Mouse (Mus musculus) NIH3T3 (cell line): ENCODE measurements around the gene Isg20l2.
A peak's percentile ranks its signal among the peaks of the same experiment; 100 is the strongest.

Experiments used
- DNase-seq: peaks from one replicate; pipeline ENCODE4 v3.0.0-alpha.2; 2012; ENCODE audit warnings: low read depth

Gene Isg20l2

DNA sequence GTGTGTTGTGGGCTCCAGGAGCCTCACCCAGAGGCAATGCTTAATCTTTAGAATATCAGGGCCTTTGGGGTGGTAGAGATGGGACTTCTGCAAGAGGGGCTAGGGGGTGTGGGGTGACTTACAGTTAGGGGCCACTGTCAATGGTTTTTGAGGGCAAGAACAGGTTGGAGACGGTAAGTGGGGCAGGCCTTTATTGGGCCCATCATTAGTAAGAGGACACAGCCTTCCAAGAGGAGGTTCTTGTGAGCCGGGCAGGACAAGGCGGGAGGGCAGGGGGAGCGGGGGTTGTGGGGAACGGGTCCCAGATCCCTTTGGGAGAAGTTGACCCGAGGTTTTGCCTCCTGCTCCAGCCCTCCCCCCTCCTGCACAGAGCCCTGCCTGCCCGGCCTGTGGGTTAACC is 16.6 kb upstream of the Isg20l2 start:
- DNase-seq = no peak

DNA sequence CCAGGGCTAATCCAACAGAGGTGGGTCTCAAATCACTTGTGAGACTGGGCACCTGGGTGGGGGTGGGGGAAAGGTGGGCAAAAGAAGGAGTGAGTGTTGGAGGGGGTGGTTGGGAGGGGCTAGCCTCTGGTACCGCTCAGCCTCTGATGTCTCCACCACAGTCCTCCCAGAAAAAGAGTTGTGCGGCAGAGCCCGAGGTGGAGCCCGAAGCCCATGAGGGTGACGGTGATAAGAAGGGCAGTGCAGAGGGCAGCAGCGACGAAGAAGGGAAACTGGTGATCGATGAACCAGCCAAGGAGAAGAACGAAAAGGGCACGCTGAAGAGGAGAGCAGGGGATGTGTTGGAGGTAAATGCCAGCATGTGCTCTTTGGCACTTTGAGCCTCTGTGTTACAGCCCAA is 16.2 kb upstream of the Isg20l2 start:
- no peak for DNase-seq

GRCm38 (mm10) chr3:87916990-87917389 is 13.1 kb upstream of the Isg20l2 start:
- DNase-seq = peak; percentile 36

GRCm38 (mm10) chr3:87918551-87918950 is 11.6 kb upstream of the Isg20l2 start:
- DNase-seq = no peak

- DNase-seq = peak; percentile 87
These were observed 10.6 kb upstream of the Isg20l2 start, which contains the start of gene Mrpl24 for GRCm38 (mm10) chr3:87919336-87920108. TSS of gene Mrpl24 (plus strand) at chr3:87919506.

GRCm38 (mm10) chr3:87920270-87920943 is 9.7 kb upstream of the Isg20l2 start:
- DNase-seq = no peak

DNA sequence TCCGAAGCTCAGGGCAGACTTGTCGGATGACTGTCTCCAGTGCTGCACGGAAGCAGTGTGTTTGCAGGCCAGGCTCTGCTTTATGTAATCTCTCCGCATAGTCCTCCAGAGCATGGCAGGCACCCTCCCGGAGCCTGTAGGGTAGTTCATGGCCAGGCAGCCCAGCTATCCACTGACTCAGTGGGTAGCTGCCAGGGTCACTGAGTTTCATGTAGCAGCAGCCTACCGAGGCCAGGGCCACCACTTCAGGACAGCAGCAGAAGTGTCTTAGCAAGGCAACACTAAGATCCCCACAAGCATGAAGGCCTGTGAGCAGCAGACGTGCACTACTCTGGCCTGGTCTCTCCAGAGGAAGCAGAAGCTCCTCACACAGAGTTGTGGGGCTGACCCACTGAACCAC is 5.1 kb upstream of the Isg20l2 start:
- DNase-seq = no peak

DNA sequence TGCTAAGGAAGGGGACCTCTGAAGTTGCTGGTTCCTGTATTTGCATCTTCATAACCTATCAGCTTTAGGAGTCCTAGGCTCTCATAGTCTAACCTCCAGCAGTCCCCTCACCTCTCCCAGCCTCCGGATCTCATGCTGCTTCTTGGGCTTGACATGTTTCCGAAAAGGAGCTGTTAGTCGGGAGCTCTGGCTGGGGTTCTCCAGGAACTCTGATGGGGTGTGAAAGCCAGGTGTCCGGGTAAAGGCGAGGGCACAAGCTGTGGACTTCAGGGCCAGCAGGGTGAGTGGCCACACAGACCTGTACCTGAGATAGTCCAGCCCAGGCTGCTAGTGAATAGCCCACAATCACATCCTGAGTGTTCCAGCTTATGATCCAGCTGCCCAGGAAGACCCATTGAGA is 2.7 kb upstream of the Isg20l2 start:
- DNase-seq = no peak

DNA sequence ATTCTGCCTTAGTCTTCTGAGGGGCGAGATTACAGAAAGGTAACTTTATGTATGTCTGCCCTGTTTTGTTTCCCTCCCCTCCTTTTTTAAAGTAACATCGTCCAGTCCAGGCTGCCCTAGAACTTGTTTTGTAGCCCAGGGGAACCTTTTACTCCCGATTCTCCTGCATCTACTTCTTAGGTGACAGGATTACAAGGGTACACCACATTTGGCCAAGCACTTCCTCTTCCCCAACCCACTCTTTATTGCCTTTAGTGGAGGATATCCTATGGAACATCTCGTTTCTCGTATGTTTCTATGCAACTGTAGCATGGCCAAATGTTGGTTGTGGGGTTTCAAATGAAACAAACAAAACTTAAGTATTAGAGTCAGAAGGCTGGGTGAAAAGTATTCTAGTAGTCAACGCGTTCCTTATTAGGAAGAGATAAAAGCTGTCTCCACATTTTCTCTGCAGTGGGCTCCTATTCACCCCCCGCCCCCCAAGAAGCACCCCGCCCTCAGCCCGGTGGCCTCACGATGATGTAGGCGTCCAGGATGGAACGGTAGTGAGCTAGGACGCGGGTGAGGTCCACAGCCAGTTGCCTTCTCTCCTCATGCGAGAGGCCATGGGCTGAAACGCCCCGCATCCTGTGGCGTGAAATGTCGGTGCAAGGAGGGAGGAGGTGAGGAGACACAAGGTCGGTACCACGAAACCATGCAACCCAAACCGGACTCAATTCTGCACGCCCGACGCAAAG is 605 bp upstream of the Isg20l2 start:
- no peak for DNase-seq

DNA sequence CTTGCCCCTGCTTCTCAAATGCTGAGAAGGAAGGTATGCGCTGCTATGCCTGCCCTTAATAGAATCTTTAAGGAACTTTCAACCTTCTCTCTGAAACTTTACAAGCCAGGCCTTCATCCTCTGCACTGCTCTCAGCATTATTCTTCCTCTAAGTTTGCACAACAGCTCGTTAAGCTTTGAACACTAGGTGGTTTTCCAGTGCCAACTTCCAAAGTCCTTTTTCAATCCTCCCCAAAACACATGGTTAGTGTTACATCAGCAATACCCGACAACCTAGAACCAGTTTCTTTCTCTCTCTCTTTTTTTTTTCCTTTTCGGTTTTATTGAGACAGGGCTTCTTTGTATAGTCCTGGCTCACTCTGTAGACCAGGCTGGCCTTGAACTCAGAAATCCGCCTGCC is 3.9 kb downstream of the Isg20l2 start:
- no peak for DNase-seq

- no peak for DNase-seq
These were observed 4.4 kb downstream of the Isg20l2 start for GRCm38 (mm10) chr3:87934501-87934900.

- no peak for DNase-seq
These were observed 5.1 kb downstream of the Isg20l2 start for GRCm38 (mm10) chr3:87935201-87935600.

- peak; percentile 92 for DNase-seq
These were observed 5.7 kb downstream of the Isg20l2 start for GRCm38 (mm10) chr3:87935776-87936175.

DNA sequence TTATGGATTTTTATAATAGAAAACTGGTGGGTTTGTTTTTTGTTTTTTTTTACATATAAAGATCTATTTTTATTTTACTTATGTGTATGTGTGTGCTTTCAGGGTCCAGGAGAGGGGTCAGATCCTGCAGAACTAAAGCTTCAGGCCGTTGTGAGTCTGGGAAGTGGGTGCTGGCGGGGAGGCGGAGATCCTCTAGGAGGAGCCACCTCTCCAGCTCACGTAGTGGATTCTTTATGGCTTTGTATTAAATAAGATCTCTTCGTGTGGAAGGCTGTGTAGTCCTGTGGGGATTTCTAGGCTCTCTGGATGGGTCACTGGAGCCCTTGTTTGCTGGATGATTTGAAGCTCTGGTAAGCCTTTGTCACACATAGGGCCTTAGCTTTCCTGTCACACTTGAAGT is 10.5 kb downstream of the Isg20l2 start:
- DNase-seq = peak; percentile 51

GRCm38 (mm10) chr3:87942471-87942870 is 12.4 kb downstream of the Isg20l2 start:
- DNase-seq = peak; percentile 90

DNA sequence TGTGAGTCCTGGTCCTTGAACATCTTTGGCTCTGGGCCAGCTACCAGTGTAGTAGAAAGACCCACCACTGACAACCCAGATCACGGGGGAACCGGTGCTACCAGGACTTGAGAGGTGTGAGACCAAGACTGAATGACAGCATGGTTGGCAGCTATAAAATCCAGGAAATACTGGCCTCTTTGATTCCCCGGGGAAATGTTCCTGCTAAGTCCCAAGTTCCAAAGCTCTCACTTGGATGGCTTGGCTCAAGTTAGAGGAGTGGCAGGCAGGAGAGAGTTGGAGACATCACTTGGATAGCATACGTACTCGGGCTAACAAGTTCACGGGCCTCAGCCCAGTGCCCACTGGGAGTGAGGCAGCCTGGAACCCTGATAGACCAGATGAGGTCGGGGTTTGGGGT is 13.5 kb downstream of the Isg20l2 start:
- DNase-seq = no peak

- DNase-seq = peak; percentile 80
These were observed 14.9 kb downstream of the Isg20l2 start for GRCm38 (mm10) chr3:87944838-87945600.

DNA sequence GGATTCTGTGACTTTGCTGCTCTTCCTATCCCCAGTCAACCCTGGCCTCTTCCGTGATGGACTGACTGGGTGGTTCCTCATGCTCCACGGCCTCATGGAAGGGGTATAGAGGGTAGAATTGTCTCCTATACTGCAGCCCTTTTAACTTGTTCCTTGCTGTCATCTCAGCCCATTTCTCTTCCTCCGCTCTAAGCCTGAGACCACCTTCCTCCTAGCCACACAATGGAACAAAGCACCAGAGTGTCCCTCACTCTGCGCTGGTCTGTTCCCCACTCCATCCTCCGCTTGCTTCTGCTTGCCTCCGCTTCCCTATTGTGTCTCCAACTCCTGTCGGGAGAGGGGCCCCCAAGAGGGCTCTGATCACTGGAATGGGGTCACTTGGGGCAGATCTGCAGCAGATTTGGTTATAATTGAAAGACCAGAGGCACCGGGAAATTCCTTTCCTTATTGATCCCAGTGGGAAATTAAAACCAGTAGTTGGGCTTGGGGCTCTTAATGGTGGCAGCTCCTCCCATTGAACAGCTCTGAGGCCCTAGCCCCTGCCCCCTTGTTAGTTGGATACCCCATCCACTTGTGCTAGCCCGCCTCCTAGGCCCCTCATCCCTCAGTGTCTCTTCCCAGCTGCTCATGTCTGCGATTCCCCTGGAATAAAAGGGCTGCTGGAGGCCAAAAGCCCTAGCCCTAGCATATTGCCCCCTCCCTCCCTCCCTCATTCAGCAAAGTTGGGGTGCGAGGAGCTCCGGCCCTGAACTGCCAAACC is 15.8 kb downstream of the Isg20l2 start:
- DNase-seq = no peak

DNA sequence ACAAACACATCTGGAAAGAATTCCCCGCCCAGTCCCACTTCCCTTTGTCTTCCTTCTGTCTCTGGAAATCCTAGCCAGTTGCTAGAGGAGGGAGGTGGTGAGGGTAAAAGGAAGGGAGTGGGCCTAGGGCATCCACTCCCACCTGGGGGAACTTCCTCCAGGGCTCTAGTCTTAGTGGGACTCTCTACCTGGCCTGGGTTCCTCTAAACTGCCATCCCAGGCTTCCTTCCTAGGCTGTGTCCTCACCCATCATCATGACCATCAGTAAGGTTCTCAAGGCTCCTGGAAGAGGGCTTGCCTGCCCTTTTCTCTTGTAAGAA is 16.4 kb downstream of the Isg20l2 start:
- DNase-seq = peak; percentile 73

DNA sequence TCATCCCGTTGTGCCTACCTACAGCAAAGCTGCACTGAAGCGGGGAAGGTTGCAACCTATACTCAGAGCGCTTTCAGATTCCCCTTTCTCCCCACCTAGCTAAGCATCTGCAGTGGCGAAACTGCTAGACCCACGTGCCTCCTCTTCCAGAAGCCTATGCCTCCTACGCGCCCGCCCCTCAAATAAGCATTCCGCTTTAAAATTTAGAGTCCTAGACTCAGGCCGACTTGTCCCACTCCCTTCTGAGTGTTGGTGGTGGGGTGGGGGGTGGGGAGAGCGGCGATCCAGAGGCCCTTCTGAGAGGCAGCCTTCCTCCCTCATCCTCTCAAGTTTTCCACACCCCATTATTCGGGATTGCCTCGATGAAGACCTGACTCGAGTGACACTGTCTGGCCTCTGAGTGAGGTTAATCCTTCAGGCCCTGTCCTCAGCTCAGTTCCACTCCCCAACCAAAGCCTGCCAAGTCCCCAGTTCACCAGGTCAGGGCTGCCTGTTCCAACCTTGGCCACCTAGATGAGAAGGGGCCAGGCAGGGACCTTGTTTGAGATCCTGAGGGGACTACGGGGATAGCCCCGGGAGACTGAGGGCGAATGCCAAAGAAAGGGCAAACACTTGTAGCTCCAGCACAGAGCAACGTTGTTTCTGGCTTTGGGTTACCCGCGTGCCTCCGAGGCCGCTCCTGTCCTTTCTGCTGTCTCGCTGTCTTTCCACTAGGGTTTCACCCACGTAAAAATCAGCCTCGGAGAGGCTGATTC is 17.1 kb downstream of the Isg20l2 start:
- no peak for DNase-seq

DNA sequence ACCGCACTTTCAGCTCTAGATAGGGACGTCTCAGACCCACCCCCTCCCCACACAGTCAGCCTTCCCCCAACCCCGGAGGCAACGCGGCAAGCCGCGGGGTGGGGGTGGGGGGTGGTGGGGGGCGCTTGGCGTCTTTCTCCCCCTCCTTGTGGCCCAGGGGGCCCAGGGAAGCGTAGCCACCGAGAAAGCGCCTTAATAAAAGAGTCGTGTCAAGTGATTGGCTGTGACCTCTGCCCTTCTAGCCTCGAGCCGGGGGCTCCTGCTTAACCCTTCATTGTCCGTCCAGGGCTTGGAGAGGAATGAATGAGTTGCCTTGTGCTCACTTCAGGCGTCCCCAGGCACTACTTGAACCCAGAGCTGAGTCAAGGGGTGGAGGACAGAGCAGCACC is 17.7 kb downstream of the Isg20l2 start:
- no peak for DNase-seq
